8 mouse cellular contexts compared by ENCODE assay signal in genomic region chr2:110191965-110192701, GRCm38 (mm10).
A peak's percentile ranks its signal among the peaks of the same experiment; 100 is the strongest.
DNase-seq lines count a peak whose midpoint lies in the region; ATAC-seq and TF ChIP-seq lines count a peak whose summit lies in the region.

No protein-coding gene starts in this region.

- 27% methylated on average over 15 of the region's 15 CpGs for WGBS in embryonic facial prominence, embryonic 15.5 days
- 29% methylated on average over 15 of the region's 15 CpGs for WGBS in heart, embryonic 16.5 days

- no peak for TF ChIP-seq CTCF in testis, adult 2 months (IDR thresholded peaks at IDR 0.05; ENCODE audit: control insufficient read depth, insufficient read depth, insufficient replicate concordance, low read depth, low read length)

- no peaks in the 10 kb centered on the region for H3K36me3 ChIP-seq in embryonic facial prominence, embryonic 15.5 days
- H3K36me3 ChIP-seq in heart, embryonic 16.5 days (ENCODE audit: control insufficient read depth, insufficient read depth): no peaks in the 10 kb centered on the region
- no peaks in the 10 kb centered on the region for H3K36me3 ChIP-seq in testis, adult 2 months (ENCODE audit: control insufficient read depth, insufficient read depth, low read length)

- DNase-seq in adrenal gland, adult 18-20 months (ENCODE audit: low spot score in 2 of 2): peak; percentile 62 to 69
- peak; percentile 97 for DNase-seq in kidney, postnatal 10 days
- DNase-seq in mesoderm, embryonic 11.5 days (ENCODE audit: low read depth, low spot score): peak; percentile 69
- no peak for DNase-seq in cerebellum, adult 9-11 months

- no peak for TF ChIP-seq POLR2A in testis, adult 2 months (IDR thresholded peaks at IDR 0.05; ENCODE audit: control insufficient read depth, low read depth, low read length)

- ATAC-seq in embryonic facial prominence, embryonic 15.5 days (ENCODE audit: insufficient number of reproducible peaks, low FRiP score, low TSS enrichment, low read depth): peak; percentile 74
- peak; percentile 83 for ATAC-seq in heart, embryonic 16.5 days (replicated peaks; ENCODE audit: extremely low read depth, insufficient read depth, low FRiP score)
- no peak for ATAC-seq in cerebellum, adult (ENCODE audit: insufficient number of reproducible peaks, low FRiP score, low TSS enrichment)

- no peaks in the 10 kb centered on the region for H3K9me3 ChIP-seq in embryonic facial prominence, embryonic 15.5 days (replicated peaks)
- no peaks in the 10 kb centered on the region for H3K9me3 ChIP-seq in heart, embryonic 16.5 days (replicated peaks; ENCODE audit: control insufficient read depth, low read length)

- peak overlapping the region; percentile 86 for H3K27ac ChIP-seq in embryonic facial prominence, embryonic 15.5 days (replicated peaks)
- peak overlapping the region; percentile 94 for H3K27ac ChIP-seq in heart, embryonic 16.5 days (ENCODE audit: low read length)
- H3K27ac ChIP-seq in testis, adult 2 months (ENCODE audit: control insufficient read depth, insufficient read depth, low read depth, low read length): peak overlapping the region; percentile 78

- peak overlapping the region; percentile 33 for H3K4me2 ChIP-seq in embryonic facial prominence, embryonic 15.5 days (replicated peaks)
- peak overlapping the region; percentile 44 for H3K4me2 ChIP-seq in heart, embryonic 16.5 days (ENCODE audit: low read depth, low read length)

- H3K27me3 ChIP-seq in embryonic facial prominence, embryonic 15.5 days: no peaks in the 10 kb centered on the region
- H3K27me3 ChIP-seq in heart, embryonic 16.5 days (ENCODE audit: control insufficient read depth, insufficient read depth, low read length): no peaks in the 10 kb centered on the region
- no peaks in the 10 kb centered on the region for H3K27me3 ChIP-seq in testis, adult 2 months (ENCODE audit: control insufficient read depth, insufficient read depth, low read length)

- H3K4me3 ChIP-seq in embryonic facial prominence, embryonic 15.5 days (replicated peaks): no peak overlapping the region
- no peak overlapping the region for H3K4me3 ChIP-seq in heart, embryonic 16.5 days (ENCODE audit: low read length)
- H3K4me3 ChIP-seq in testis, adult 2 months (ENCODE audit: control insufficient read depth, low read depth, low read length): no peak overlapping the region

- 0 out of 2 replicates have a peak overlapping the region, but pooled peaks have one; percentile 7 for H3K9ac ChIP-seq in embryonic facial prominence, embryonic 15.5 days
- peak overlapping the region; percentile 56 for H3K9ac ChIP-seq in heart, embryonic 16.5 days (ENCODE audit: low read length)

- peaks cover 25% of the 10 kb centered on the region for H3K4me1 ChIP-seq in embryonic facial prominence, embryonic 15.5 days
- peaks cover 25% of the 10 kb centered on the region for H3K4me1 ChIP-seq in heart, embryonic 16.5 days (ENCODE audit: control insufficient read depth, insufficient read depth, low read length)
- no peaks in the 10 kb centered on the region for H3K4me1 ChIP-seq in testis, adult 2 months (ENCODE audit: control insufficient read depth, insufficient read depth, low read length)
